Mouse (Mus musculus): Measurements from ENCODE around the gene Tctex1d4. TPM values are rescaled to one million over a fixed set of nuclear protein-coding genes. Genes with fewer than 3 reads are reported as not detected.

Gene Tctex1d4
- total RNA-seq, 2 experiments from 2014 or later: 0.27 to 0.75 TPM

DNA sequence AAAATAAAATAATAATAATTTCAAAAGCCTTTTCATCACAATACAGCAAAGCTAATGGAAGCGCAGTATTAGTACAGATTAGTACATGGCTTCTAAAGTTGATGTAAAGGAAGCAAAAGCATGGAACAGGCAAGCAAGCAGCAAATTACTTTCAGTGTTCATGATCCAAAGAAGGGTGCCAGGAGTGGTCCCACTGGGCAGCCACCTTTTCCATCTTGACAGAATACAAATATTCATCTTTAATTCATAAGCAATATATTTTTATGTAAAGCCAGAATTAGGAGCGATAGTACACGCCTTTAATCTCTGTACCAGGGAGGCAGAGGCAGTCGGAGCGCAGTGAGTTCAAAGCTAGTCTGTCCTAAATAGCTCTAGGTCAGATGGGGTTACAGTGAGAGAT lies 7.0 kb upstream of the Tctex1d4 start:
- DNase-seq (ENCODE audit: extremely low spot score in 1 of 2, low spot score in 1 of 2): no peak

GRCm38 (mm10) chr4:117120052-117120444 lies 6.5 kb upstream of the Tctex1d4 start:
- no peak for DNase-seq (ENCODE audit: extremely low spot score in 1 of 2, low spot score in 1 of 2)

GRCm38 (mm10) chr4:117120445-117121414 lies 5.9 kb upstream of the Tctex1d4 start:
- peak; percentile 82 to 84 for DNase-seq (ENCODE audit: extremely low spot score in 1 of 2, low spot score in 1 of 2)

GRCm38 (mm10) chr4:117122209-117122608 lies 4.4 kb upstream of the Tctex1d4 start:
- no peak for DNase-seq (ENCODE audit: extremely low spot score in 1 of 2, low spot score in 1 of 2)

- no peak for DNase-seq (ENCODE audit: extremely low spot score in 1 of 2, low spot score in 1 of 2)
Observed at GRCm38 (mm10) chr4:117123546-117124217, 2.9 kb upstream of the Tctex1d4 start.

DNA sequence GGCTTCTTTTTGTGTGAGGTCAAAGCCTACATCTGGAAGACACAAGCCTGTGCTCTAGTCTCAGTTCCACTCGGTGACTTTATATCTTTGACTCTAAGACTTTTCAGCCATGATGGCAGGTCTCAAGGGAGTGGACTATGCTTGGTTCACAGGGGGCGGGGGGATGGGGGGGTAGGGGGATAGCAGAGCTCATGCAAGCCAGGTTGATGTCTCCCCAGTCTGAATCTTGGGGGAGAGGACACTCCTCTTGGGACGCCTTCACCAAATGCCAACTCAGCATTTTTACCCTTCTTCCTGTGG lies 2.4 kb upstream of the Tctex1d4 start:
- DNase-seq (ENCODE audit: extremely low spot score in 1 of 2, low spot score in 1 of 2): no peak

DNA sequence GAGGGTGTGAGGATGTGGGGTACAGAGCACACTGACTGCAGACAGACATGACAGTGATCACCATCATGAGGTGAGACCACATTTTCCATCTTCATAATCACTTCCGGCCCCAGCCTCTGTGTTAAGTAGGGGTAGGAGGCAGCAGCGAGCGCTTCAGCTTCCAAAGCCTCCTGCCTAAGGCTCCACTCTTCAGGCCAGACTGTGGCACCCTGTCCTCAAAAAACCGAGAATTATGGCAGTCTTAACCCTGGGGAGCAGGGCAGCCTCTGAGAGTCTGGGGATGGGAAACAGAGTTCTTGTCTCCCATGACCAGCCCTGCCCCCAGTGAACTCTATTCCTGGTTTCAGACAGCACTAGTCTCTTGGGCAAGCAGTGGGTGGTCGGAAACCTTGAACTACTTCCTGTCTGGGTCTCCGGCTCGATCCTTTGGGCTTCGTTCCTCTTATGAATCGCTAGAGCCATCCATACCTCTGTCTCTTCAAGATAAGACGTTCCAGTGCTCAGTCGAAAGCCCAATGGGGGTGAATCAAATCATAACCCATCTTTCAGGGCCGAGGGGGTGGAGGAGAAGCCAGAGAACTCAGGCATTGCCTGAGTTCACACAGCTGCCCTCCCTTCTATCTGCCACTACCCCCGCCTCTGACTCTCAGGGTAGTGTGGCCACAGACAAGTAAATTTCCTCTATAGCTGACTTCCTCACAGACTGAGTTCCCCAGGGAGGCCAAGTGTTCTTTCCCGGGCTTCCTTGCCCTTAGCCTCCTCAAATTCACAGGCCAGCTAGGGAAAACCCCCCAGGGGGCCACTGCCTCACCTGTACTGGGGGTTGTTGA lies 1.9 kb upstream of the Tctex1d4 start:
- no peak for DNase-seq (ENCODE audit: extremely low spot score in 1 of 2, low spot score in 1 of 2)

- peak; percentile 66 to 73 for DNase-seq (ENCODE audit: extremely low spot score in 1 of 2, low spot score in 1 of 2)
Observed at GRCm38 (mm10) chr4:117125348-117125909, 1.2 kb upstream of the Tctex1d4 start, which contains the start of gene Btbd19. Btbd19 (minus strand) TSS chr4:117125725.

DNA sequence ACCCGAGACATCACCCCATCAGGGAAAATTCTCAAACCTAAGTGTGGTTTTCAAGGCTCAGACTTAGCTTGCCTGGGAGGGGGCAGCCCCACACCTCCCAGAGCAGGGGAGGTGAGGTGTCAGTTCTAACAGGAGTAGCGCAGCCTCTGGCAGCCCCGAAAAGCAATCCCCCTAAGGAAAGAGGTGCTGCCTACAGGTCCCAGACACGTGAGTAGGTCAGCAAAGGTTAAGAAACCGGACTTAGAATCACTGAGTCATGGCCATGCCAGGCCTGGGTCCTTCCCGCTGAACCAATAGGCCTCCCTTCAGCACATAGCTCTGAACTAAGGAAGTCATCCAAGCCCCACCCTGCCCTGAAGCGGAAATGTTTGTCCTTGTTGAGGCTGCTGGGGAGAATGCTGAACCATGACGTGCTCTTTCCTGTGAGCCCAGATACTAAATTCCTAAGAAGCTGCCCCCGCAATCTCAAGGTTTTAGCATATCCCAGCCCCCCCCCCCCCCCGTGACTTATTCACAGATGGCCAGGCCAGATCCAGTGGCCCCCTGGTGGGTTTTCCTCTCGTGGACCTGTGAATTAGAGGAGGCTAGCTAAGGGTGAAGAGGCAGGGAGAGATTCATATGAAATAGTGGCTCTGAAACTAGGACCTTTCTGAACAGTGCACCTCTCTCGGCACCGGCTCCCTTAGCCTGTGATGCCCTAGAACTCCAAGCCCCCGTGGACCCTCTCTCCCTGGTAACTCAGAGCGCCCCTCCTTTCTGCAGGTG lies 502 bp upstream of the Tctex1d4 start:
- DNase-seq (ENCODE audit: extremely low spot score in 1 of 2, low spot score in 1 of 2): no peak

DNA sequence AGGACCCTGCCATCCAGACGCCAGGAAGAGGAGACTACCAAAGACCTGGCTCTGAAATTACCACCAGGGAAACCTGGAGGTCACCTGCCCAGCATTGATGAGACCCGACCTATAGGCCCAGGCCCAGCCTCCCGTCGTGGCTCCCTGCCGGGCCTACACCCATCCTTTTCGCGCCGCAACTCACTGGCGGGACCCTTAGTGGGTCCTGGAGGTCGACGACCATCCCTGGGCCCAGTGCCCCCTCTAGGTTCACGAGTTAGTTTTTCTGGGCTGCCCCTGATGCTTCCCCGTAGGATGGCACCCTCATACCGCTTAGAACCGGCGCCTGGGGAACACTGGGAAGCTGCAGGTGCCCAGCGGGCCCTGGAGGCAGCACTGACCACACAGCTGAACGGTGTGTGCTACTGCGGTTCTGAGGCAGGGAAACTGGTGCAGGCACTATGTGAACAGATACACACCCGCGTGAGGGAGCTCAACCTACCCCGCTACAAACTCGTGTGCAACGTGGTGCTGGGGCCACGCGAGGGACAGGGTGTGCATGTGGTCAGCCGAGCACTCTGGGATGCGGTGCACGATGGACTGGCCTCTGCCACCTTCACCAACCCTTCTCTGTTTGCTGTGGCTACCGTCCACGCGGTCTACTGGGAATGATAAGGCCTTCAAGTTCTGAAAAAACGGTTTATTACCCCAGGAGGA lies 1.5 kb downstream of the Tctex1d4 start:
- no peak for DNase-seq (ENCODE audit: extremely low spot score in 1 of 2, low spot score in 1 of 2)

DNA sequence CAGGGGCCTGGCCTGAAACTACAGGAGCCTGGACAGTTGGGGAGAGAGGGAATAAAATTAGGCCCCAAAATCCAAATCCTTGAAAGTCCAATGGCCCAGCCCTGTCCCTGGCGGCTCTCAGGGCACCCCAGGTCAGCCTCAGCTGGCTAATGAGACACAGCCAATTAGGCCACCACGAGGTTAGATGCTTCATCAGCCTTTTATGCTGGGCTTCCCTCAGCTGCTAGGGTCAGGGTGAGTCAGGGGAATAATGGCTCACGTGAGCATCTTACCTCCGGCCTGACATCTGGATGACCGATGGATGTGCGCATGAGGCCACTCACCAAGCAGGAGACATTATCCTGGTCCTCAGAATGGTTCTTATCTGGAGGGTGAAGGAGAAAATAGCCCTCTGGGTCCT lies 4.2 kb downstream of the Tctex1d4 start:
- DNase-seq (ENCODE audit: extremely low spot score in 1 of 2, low spot score in 1 of 2): no peak

GRCm38 (mm10) chr4:117131198-117131597 lies 4.6 kb downstream of the Tctex1d4 start:
- DNase-seq (ENCODE audit: extremely low spot score in 1 of 2, low spot score in 1 of 2): no peak

- DNase-seq (ENCODE audit: extremely low spot score in 1 of 2, low spot score in 1 of 2): no peak
Observed at GRCm38 (mm10) chr4:117131890-117132793, 5.5 kb downstream of the Tctex1d4 start.

GRCm38 (mm10) chr4:117132794-117133143 lies 6.2 kb downstream of the Tctex1d4 start:
- DNase-seq (ENCODE audit: extremely low spot score in 1 of 2, low spot score in 1 of 2): no peak

- DNase-seq (ENCODE audit: extremely low spot score in 1 of 2, low spot score in 1 of 2): no peak
Observed at GRCm38 (mm10) chr4:117133366-117133796, 6.8 kb downstream of the Tctex1d4 start.

DNA sequence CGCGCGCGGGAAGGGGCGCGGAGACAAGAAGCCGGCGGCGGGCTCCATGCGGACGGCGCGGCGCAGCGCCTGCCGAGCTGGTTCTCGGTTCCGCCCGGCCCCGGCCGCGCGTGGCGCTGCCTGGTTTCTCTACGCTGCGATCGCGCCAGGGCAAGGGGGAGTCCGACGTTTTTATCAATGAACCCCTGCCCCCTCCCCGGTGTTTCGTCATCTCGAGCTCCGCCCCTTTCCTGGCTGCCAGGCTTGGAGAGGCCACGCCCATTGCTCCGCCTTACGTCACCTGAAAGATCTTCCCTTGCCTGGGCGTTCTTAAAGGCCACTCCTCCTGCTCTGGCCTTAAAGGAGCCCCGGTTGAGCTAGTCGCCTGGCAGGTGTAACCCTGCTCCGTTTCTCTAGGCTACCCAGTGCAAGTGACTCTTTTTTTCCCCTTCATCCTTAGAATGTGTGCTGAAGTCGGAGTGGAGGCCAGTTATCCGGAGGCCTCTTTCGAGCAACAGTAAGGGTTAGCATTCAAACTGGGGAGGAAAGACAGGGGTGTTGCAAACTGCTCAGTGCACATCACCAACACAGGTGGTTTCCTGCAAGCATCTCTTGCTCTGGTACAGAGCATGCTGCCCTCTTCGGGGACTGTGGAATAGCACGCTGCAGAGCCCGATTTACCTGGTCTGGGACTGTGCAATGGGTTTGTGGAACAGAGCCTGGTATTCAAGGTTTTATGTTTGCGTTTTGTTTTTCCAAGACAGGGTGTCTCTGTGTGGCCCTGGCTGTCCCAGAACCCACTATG lies 7.4 kb downstream of the Tctex1d4 start, which contains the start of gene Plk3:
TSS of gene Plk3 (minus strand) at position 147 of the 784 bp plus-strand sequence.
- DNase-seq (ENCODE audit: extremely low spot score in 1 of 2, low spot score in 1 of 2): peak; percentile 91 to 93

GRCm38 (mm10) chr4:117134601-117134995 lies 8.0 kb downstream of the Tctex1d4 start:
- no peak for DNase-seq (ENCODE audit: extremely low spot score in 1 of 2, low spot score in 1 of 2)

Measured in layer of hippocampus, postnatal 25 days (tissue).